Mouse (Mus musculus) midbrain, embryonic 11.5 days (tissue): ENCODE measurements around the gene Gm3594. TPM values are rescaled to one million over a fixed set of nuclear protein-coding genes. Genes with fewer than 3 reads are reported as not detected.
"Not testable (repeated sequence)": the region's sequence is repeated elsewhere in the genome, so short reads cannot be mapped to it uniquely, and the experiment has no call there.

Source experiments
- ATAC-seq: fragments of 200-750 bp; cut with Nextera tagmentation; 2 replicates; pipeline ENCODE4 v1.8.0; 2017; ENCODE audit warnings: moderate TSS enrichment, moderate library complexity; ENCODE audit not compliant: low FRiP score
- DNase-seq: peaks from one replicate; pipeline ENCODE4 v3.0.0; 2015; ENCODE audit warnings: low spot score; ENCODE audit errors: missing footprints
- H3K27ac ChIP-seq: fragments of 300-500 bp; sonication (generic); 2 replicates; pipeline ENCODE4 v1.5.1; 2014; ENCODE audit warnings: low read depth, low read length
- H3K27me3 ChIP-seq: fragments of 300-500 bp; sonication (generic); 2 replicates; pipeline ENCODE4 v1.6.1; 2014; ENCODE audit warnings: mild to moderate bottlenecking, low read length, moderate library complexity, mixed read lengths; ENCODE audit not compliant: control insufficient read depth, insufficient read depth
- H3K36me3 ChIP-seq: fragments of 300-500 bp; sonication (generic); 2 replicates; pipeline ENCODE4 v1.6.1; 2014; ENCODE audit warnings: mild to moderate bottlenecking, low read length, moderate library complexity, mixed read lengths; ENCODE audit not compliant: control insufficient read depth, insufficient read depth
- H3K4me1 ChIP-seq: fragments of 300-500 bp; sonication (generic); 2 replicates; pipeline ENCODE4 v1.6.1; 2014; ENCODE audit warnings: low read length; ENCODE audit not compliant: control insufficient read depth, insufficient read depth
- H3K4me2 ChIP-seq: fragments of 300-500 bp; sonication (generic); 2 replicates; pipeline ENCODE4 v1.6.1; 2014; ENCODE audit warnings: mild to moderate bottlenecking, moderate library complexity
- H3K4me3 ChIP-seq: fragments of 300-500 bp; sonication (generic); 2 replicates; pipeline ENCODE4 v1.5.1; 2014; ENCODE audit warnings: low read depth, low read length
- H3K9ac ChIP-seq: fragments of 300-500 bp; sonication (generic); 2 replicates; pipeline ENCODE4 v1.6.1; 2014; ENCODE audit warnings: low read length
- H3K9me3 ChIP-seq: fragments of 300-500 bp; sonication (generic); 2 replicates; pipeline ENCODE4 v1.6.1; 2016; ENCODE audit warnings: low read length; ENCODE audit not compliant: control insufficient read depth
- WGBS: fragments of 180-500 bp; shearing (Covaris S2); extraction: QIAGEN DNeasy Blood & Tissue Kit; methylation state at CpG from one replicate; pipeline ENCODE4 v1.1.7; 2014; 5-methylcytosine and 5-hydroxymethylcytosine counted together
- polyA plus RNA-seq: library from polyadenylated mRNA; unstranded; fragments of >200 nt; fragmentation: Nextera tagmentation; extraction: Ambion mirVana; gene quantifications from 2 replicates; pipeline ENCODE4 v1.2.1, GENCODE M21; 2014

Gm3594 gene
- polyA plus RNA-seq, 1 experiment from 2014 or later: not detected

- H3K27me3 ChIP-seq, ATAC-seq, H3K4me2 ChIP-seq, H3K4me1 ChIP-seq, H3K27ac ChIP-seq, H3K4me3 ChIP-seq, DNase-seq, H3K36me3 ChIP-seq, H3K9ac ChIP-seq, H3K9me3 ChIP-seq: not testable (repeated sequence)
- no CpG with 5 or more reads among the region's 2 CpGs for WGBS
Observed at GRCm38 (mm10) chr14:6412382-6412781, 32.0 kb downstream of the Gm3594 start, which contains the start of gene Gm3591. Gm3591 (minus strand) TSS chr14:6412482.

- H3K36me3 ChIP-seq, H3K4me1 ChIP-seq, H3K9ac ChIP-seq, H3K9me3 ChIP-seq, H3K27ac ChIP-seq, DNase-seq, H3K4me2 ChIP-seq, ATAC-seq, H3K27me3 ChIP-seq, H3K4me3 ChIP-seq: not testable (repeated sequence)
- WGBS: 87% methylated on average over 2 of the region's 4 CpGs
Observed at GRCm38 (mm10) chr14:6390219-6390618, 54.2 kb downstream of the Gm3594 start, which contains the start of gene Gm16440. Gm16440 (minus strand) TSS chr14:6390319.

Other genes starting within 250 kb of the Gm3594 start
- gene Gm21560, start 225.3 kb downstream of the Gm3594 start, polyA plus RNA-seq: not detected in 2 replicates
- 1.2 and 2.0 TPM in 2 replicates for gene Gm3411, start 157.4 kb downstream of the Gm3594 start, polyA plus RNA-seq
- not detected in 2 replicates for gene Gm21103, start 139.8 kb downstream of the Gm3594 start, polyA plus RNA-seq
- gene Gm3618, start 100.9 kb downstream of the Gm3594 start, polyA plus RNA-seq: not detected in 2 replicates
- gene Gm16440, start 54.3 kb downstream of the Gm3594 start, polyA plus RNA-seq: not detected in 2 replicates
- gene Gm3591, start 32.1 kb downstream of the Gm3594 start, polyA plus RNA-seq: 1.0 and 1.1 TPM in 2 replicates
- not detected in 2 replicates for gene Gm8356, start 92.7 kb upstream of the Gm3594 start, polyA plus RNA-seq
- gene Gm3629, start 146.0 kb upstream of the Gm3594 start, polyA plus RNA-seq: 0.22 and 0.42 TPM in 2 replicates
- not detected in 2 replicates for gene Gm3460, start 177.8 kb upstream of the Gm3594 start, polyA plus RNA-seq
- not detected in 2 replicates for gene Gm10251, start 239.6 kb upstream of the Gm3594 start, polyA plus RNA-seq